Mouse (Mus musculus) frontal cortex, postnatal 14 days (tissue): ENCODE results near the gene Acot11.
A peak's percentile ranks its signal among the peaks of the same experiment; 100 is the strongest.
"Not testable (repeated sequence)": the region's sequence is repeated elsewhere in the genome, so short reads cannot be mapped to it uniquely, and the experiment has no call there.

Experiments
- DNase-seq, 2 experiments: peaks; one replicate each; pipeline ENCODE4 v3.0.0; 2022; ENCODE audit warnings: low spot score in 2 of 2

Gene Acot11

GRCm38 (mm10) chr4:106778116-106778788, 26.5 kb downstream of the Acot11 start:
- peak; percentile 78 to 84 for DNase-seq

DNA sequence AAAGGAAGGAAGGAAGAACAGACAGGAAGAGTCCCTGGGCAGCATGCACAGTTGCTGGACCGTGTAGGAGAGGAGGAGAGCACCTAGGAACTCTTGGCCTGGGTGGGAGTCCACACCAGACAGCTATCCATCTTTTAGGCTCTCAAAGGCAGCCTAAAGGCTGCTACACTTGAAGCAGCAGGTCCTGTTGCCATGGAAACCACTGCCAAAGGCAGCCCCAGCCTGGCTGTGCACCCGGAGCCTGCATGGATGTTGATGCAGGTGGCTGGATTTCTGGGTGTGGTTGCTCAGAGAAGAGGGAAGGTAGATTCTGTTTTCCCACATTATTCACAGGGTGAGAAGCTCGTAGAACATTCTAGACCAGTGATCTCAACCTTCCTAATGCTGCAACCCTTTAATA, 27.8 kb downstream of the Acot11 start:
- peak; percentile 52 to 58 for DNase-seq

- DNase-seq: not testable (repeated sequence)
Measured at GRCm38 (mm10) chr4:106775767-106776166, 29.0 kb downstream of the Acot11 start.

- DNase-seq: no peak
Measured at GRCm38 (mm10) chr4:106772558-106772957, 32.2 kb downstream of the Acot11 start.

GRCm38 (mm10) chr4:106769306-106769705, 35.5 kb downstream of the Acot11 start:
- no peak for DNase-seq

GRCm38 (mm10) chr4:106764166-106764565, 40.6 kb downstream of the Acot11 start:
- no peak for DNase-seq

- DNase-seq: no peak
Measured at GRCm38 (mm10) chr4:106751726-106752125, 53.1 kb downstream of the Acot11 start.

- peak; percentile 70 to 74 for DNase-seq
Measured at GRCm38 (mm10) chr4:106749699-106750098, 55.1 kb downstream of the Acot11 start.

- no peak for DNase-seq
Measured at GRCm38 (mm10) chr4:106747001-106747580, 57.7 kb downstream of the Acot11 start.

DNA sequence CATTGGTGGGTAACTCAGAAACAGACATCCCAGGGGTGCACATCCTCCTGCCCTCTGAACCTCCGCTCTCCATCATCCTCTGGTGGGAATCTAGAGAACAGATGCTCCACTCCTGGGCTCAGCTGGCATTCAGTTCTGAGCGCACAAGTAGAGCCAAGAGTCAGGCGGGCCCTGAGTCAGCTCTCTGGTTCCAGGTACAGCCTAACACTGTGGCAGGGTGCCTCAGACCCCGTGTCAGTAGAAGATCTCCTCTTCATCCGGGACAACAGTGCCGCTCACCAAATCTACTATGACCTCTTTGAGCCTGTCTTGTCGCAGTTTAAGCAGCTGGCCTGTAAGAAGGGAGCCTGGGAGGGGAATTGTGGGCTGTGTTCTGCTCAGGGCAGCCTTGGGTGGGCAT, 58.9 kb downstream of the Acot11 start:
- no peak for DNase-seq

GRCm38 (mm10) chr4:106737904-106738303, 66.9 kb downstream of the Acot11 start:
- no peak for DNase-seq

DNA sequence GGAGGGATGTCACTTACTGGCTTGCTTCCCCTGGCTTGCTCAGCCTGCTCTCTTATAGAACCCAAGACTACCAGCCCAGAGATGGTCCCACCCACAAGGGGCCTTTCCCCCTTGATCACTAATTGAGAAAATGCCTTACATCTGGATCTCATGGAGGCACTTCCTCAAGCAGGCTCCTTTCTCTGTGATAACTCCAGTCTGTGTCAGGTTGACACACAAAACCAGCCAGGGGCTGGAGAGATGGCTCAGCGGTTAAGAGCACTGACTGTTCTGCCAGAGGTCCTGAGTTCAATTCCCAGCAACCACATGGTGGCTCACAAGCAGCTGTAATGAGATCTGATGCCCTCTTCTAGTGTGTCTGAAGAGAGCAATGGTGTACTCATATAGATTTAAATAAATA, 67.9 kb downstream of the Acot11 start:
- DNase-seq: not testable (repeated sequence)

DNA sequence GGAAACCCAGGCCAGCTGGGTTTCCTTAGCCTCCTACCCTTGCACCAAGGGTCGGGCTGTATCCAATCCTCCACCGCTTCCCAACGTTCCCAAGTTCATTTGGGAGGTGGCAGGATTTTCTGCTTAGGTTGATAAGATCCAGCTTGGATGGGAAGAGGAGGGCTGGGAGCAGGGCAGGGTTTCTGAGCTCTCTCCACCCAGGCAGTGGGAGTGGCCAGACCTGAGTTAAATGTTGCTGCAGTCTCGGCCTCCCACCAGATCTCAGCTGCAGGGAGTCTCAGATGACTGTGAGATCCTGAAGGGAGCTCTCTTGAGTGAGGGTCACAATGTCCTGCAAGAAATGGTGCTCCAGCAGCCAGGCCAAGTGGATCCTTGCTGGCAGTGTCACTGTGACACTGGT, 71.2 kb downstream of the Acot11 start, which contains the start of gene Fam151a:
Gene Fam151a, plus strand, starts transcription at position 254 of the 400 bp plus-strand sequence.
- no peak for DNase-seq

GRCm38 (mm10) chr4:106730814-106731213, 74.0 kb downstream of the Acot11 start, which contains the start of gene Mroh7:
Gene Mroh7, minus strand, starts transcription at chr4:106730925.
- DNase-seq: no peak

- DNase-seq: no peak
Measured at GRCm38 (mm10) chr4:106720631-106721030, 84.2 kb downstream of the Acot11 start.

DNA sequence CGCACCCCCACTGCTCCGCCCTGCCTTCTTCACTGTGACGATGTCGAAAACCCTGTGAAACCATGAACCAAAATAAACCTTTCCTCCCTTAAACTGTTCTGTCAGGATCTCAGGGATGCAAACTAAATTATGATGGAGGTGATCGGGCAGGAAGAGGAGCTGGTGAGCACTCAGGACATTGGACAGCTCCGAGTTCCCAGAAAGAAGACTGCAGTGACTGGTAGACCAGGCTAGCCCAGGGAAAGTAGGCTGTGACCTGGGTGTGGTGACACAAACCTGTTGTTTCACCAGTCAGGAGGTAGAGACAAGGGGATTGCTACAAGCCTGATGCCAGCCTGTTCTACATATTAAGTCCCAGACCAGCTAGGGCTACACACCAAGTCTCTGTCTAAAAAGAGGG, 91.2 kb downstream of the Acot11 start:
- DNase-seq: no peak

- DNase-seq: peak in 1 of 2 experiments; percentile 77
Measured at GRCm38 (mm10) chr4:106708408-106708807, 96.4 kb downstream of the Acot11 start.

GRCm38 (mm10) chr4:106707957-106708356, 96.8 kb downstream of the Acot11 start:
- DNase-seq: no peak

DNA sequence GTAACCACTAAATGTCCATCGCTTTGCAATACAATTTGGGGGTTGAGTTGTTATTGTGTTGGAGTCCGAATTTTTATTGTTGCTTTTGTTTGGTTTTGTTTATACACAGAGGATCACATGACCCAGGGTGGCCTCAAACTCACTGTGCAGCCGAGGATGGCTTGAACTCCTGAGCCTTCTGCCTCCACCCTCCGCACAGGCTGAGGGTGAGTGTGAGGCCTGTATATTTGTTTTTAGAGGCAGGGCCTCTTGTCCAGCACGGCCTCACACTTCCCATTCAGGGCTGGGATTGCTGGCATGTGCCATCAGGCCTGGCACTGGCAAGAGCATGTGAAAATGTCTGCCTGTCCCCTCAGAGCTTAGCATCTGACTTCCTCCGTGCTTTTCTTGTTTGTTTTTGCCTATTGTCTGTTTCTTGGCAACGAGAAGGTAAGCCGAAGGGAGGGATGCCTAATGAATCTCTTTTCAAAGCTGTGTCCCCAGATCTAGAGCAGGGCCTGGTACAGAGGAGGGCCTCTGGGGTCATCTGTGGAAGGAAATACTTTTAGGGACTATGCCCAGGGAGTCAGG, 99.6 kb downstream of the Acot11 start:
- no peak for DNase-seq

DNA sequence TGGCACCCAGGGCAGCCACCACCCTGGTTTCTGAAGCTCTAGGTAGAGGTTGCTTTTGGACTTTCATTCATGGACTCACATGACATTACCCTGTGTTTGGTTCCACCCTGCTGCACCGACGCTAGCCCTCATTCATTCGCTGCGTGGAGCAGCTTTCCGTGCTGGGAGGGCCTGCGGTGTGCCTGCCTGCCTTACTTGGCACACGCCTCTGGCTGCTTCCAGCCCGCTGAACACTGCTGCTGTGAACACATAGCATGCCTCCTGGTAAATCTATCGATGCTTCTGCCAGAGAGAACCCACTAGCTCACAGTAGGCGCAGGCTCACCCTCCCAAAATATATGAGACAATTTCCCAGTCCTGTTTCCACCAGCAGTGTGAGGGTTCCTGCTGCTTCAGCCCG, 100.4 kb downstream of the Acot11 start:
- DNase-seq: peak; percentile 49 to 62

DNA sequence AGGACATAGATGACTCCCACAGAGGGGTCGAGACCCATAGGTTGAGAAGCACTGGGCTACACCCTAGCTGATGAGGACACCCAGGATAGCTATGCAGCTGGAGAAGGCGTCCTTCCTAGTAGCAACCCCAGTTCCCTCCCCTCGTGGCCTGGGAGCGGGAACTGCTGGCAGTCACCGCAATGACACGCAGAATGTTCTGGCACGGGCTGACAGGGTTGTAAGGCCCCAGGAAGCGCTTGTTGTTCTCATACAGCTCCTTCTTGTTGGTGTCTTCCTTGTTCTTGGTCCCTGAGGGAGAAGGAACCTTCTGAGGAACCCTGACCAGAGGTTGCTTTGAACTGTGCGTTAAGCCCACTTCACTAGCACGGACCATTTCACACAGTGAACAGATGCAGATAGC, 100.8 kb downstream of the Acot11 start:
- DNase-seq: no peak

DNA sequence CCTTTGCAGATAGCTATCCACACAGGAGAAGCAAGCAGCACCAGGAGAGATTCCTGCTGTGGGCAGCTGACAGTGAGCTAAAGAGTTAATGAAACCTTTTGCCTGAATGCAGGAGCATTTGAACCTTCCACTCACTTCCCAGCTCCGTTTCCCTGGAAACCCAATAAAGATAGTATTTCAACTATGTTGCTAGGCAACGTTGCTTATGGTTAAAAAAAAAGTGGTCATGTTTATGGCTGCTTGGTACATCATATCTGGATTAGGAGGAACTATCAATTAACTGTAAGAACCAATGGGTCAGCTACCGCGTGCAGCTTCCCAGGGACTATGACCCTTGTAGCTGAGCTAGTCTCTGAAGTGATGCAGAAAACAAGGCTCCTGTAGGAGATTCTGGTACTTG, 104.0 kb downstream of the Acot11 start:
- no peak for DNase-seq

DNA sequence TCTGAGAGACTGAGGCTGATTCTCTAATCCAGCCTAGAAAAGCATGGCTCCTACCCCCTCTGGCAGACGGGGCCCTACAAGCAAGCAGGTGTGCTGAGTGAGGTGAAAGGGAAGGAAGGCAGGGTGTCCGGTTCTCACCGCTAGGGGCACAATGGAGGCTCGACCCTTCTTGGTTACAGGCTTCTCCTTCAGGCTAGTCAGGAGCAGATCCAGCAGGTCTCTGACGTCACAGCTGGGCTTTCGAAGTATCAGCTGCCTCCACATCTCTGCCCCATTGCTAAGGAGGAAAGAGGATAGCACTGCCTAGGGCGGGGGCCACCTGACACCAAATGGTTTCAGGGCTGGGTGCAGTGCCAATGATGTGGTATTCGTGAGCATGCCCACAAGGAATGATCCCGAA, 104.8 kb downstream of the Acot11 start:
- peak in 1 of 2 experiments; percentile 30 for DNase-seq
